Mouse (Mus musculus) testis, adult 2 months (tissue): ENCODE measurements around the gene Nckap5. TPM values are rescaled to one million over a fixed set of nuclear protein-coding genes. Genes with fewer than 3 reads are reported as not detected.

ENCODE experiments used
- H3K27ac ChIP-seq: fragments of 200-500 bp; 2 replicates; pipeline ENCODE4 v1.5.1; 2012; ENCODE audit warnings: low read depth, low read length; ENCODE audit not compliant: control insufficient read depth, insufficient read depth
- H3K27me3 ChIP-seq: fragments of 200-500 bp; 2 replicates; pipeline ENCODE4 v1.6.1; 2012; ENCODE audit warnings: mild to moderate bottlenecking, low read length, moderate library complexity; ENCODE audit not compliant: control insufficient read depth, insufficient read depth
- H3K36me3 ChIP-seq: fragments of 200-500 bp; 2 replicates; pipeline ENCODE4 v1.6.1; 2012; ENCODE audit warnings: mild to moderate bottlenecking, low read length; ENCODE audit not compliant: control insufficient read depth, insufficient read depth
- H3K4me1 ChIP-seq: fragments of 200-500 bp; 2 replicates; pipeline ENCODE4 v1.6.1; 2012; ENCODE audit warnings: low read length; ENCODE audit not compliant: control insufficient read depth, insufficient read depth
- H3K4me3 ChIP-seq: fragments of 200-500 bp; 2 replicates; pipeline ENCODE4 v1.5.1; 2012; ENCODE audit warnings: low read depth, mild to moderate bottlenecking, low read length, moderate library complexity, mixed read lengths; ENCODE audit not compliant: control insufficient read depth
- CTCF ChIP-seq: fragments of 200-500 bp; IDR thresholded peaks from 2 replicates; pipeline ENCODE4 v1.5.1; 2012; ENCODE audit warnings: low read depth, mild to moderate bottlenecking, inconsistent platforms, low read length, moderate library complexity; ENCODE audit not compliant: control insufficient read depth, insufficient read depth, insufficient replicate concordance
- POLR2A ChIP-seq: fragments of 200-500 bp; IDR thresholded peaks from 2 replicates; pipeline ENCODE4 v1.6.1; 2012; ENCODE audit warnings: low read depth, mild to moderate bottlenecking, inconsistent platforms, low read length, moderate library complexity; ENCODE audit not compliant: control insufficient read depth
- polyA plus RNA-seq: library from polyadenylated mRNA; depleted of rRNA; stranded (reverse); fragments of >200 nt; gene quantifications from 2 replicates; pipeline ENCODE4 v1.2.3, GENCODE M21; 2012

Nckap5 gene
- polyA plus RNA-seq, 1 experiment, result 1.0 TPM

DNA sequence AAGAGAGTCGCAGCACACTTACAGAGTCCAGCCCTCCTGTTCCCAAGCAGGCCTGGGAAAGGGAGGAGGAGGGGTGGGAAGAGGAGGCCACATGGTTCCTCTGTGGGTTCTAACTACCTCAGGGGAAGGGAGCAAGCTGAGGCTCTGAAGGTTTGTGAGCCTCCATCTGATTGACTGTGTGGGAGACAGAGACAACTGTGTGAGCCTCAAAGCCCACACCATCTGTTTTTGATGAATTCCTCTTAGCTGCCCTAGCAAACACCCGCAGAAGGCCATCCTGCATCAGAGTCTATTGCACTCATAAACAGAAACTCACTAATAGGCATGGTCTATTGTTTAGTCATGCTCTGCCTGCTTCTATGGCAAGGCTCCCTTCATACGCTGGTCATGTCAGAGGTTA, 834.1 kb downstream of the Nckap5 start:
- no peak overlapping the region for H3K27ac ChIP-seq
- TF ChIP-seq CTCF (no peak), POLR2A (no peak)

GRCm38 (mm10) chr1:125987803-125988202, 842.8 kb downstream of the Nckap5 start:
- Histone ChIP-seq H3K4me3 (no peak overlapping the region), H3K4me1 (no peaks in the 10 kb centered on the region), H3K27ac (no peak overlapping the region), H3K36me3 (no peaks in the 10 kb centered on the region), H3K27me3 (no peaks in the 10 kb centered on the region)
- TF ChIP-seq POLR2A, result no peak
- no peak for TF ChIP-seq CTCF

More for the DNA sequence above, 834.1 kb downstream of the Nckap5 start:
- Histone ChIP-seq H3K4me3 (no peak overlapping the region), H3K4me1 (no peaks in the 10 kb centered on the region), H3K36me3 (no peaks in the 10 kb centered on the region), H3K27me3 (no peaks in the 10 kb centered on the region)

DNA sequence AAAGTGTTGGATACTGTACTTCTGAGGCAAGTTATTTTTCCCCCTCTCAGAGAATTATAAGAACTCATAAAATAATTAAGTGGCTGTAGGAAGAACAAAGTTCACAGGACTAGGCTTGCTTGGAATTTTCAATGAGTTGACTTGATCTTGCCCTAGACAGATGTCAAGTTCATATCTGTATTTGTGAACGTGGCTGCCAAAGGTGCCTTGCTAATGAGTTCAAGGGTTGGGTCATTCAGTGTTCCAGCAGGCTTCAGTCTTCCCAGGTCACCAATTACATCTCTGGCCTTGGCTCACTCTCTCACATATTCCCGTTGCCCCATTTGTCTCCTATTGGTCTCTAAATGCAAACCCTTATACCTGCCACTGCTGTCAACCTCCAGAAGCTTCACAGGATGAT, 846.0 kb downstream of the Nckap5 start:
- TF ChIP-seq POLR2A, result no peak
- TF ChIP-seq CTCF, result no peak
- no peaks in the 10 kb centered on the region for H3K27me3 ChIP-seq
- no peak overlapping the region for H3K4me3 ChIP-seq
- no peak overlapping the region for H3K27ac ChIP-seq
- H3K36me3 ChIP-seq, result no peaks in the 10 kb centered on the region
- H3K4me1 ChIP-seq, result no peaks in the 10 kb centered on the region

DNA sequence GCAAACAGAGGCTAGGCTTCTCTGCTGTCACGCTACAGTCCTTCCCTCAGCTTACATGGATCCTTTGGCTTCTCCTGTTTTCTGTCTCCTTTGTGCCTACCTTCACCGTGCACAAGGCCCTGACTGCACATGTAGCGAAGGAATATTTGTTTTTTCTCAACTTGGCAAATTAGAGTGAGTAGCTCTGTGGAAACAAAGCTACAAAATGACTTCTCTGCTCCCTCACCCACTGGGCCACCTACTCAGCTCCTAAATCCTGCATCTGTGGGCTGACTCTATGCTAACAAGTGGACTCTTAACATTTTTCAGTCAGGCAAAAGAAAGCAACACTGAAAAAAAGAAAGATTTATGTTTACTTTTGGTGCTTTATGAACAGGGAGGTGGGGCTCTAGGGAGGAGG, 856.0 kb downstream of the Nckap5 start:
- Histone ChIP-seq H3K4me3 (no peak overlapping the region), H3K36me3 (no peaks in the 10 kb centered on the region), H3K4me1 (no peaks in the 10 kb centered on the region), H3K27ac (no peak overlapping the region), H3K27me3 (no peaks in the 10 kb centered on the region)
- TF ChIP-seq POLR2A, result no peak
- TF ChIP-seq CTCF, result no peak

GRCm38 (mm10) chr1:125971933-125972332, 858.7 kb downstream of the Nckap5 start:
- no peak overlapping the region for H3K27ac ChIP-seq
- H3K36me3 ChIP-seq, result no peaks in the 10 kb centered on the region
- no peaks in the 10 kb centered on the region for H3K27me3 ChIP-seq
- H3K4me3 ChIP-seq, result no peak overlapping the region
- TF ChIP-seq CTCF (no peak), POLR2A (no peak)
- no peaks in the 10 kb centered on the region for H3K4me1 ChIP-seq

DNA sequence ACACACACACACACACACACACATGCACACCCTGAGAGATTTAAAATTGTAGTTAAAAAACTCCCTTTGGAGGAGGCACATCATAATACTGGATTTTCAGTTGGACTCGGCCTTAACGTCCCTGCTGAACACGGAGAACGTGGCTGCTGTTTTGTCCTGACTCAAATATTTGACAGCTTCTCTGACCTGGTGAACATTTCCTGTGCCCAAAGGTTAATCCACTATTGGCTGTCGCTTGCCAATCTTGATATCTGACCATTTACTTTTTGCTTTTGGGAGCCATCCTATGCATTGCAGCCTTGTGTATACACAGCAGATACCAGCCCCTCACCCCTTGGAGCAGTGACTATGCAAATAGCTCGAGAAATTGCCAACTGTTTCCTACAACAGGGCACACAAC, 862.9 kb downstream of the Nckap5 start:
- H3K4me3 ChIP-seq, result no peak overlapping the region
- no peaks in the 10 kb centered on the region for H3K27me3 ChIP-seq
- TF ChIP-seq CTCF (no peak), POLR2A (no peak)
- no peak overlapping the region for H3K27ac ChIP-seq
- H3K4me1 ChIP-seq, result no peaks in the 10 kb centered on the region
- no peaks in the 10 kb centered on the region for H3K36me3 ChIP-seq

DNA sequence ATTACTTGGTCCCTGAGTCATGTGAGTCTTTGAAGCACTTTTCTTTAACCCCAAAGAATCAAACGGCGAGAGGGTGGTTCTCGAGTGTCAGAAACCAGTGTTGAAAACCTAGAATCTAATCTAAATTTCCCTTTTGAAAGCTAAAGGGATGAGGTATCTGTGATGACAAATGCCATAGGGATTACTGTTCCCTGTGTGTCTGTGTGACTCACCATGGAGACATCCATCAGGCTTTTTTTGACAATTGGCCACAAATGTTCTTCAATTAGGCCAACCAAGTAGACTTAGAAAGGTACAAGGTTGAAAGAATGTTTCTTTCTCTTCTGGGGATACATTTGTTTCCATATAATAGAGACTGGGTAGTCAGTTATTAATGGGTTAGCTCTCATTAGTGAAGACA, 879.6 kb downstream of the Nckap5 start:
- Histone ChIP-seq H3K27ac (no peak overlapping the region), H3K27me3 (no peaks in the 10 kb centered on the region), H3K36me3 (no peaks in the 10 kb centered on the region), H3K4me1 (no peaks in the 10 kb centered on the region), H3K4me3 (no peak overlapping the region)
- no peak for TF ChIP-seq CTCF
- no peak for TF ChIP-seq POLR2A

DNA sequence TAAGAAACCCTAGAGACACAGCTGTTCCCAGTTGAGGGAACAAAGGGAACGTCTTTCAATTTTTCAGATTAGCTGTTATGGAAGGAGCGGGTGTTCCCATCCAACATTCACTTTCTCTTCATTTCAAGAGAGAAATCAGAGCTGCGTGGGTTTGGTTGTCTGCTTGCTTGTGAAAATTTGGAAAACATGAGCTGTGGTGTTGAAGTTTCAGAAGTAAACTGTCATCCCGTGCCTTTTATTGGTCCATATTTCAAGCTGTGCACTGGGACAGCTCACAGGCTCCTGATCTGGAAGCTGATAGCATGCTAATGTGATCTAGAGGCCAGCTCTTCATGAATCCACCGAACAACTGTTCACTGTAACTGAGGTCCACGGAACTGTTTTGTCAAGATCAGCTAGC, 881.5 kb downstream of the Nckap5 start:
- no peaks in the 10 kb centered on the region for H3K27me3 ChIP-seq
- no peak overlapping the region for H3K27ac ChIP-seq
- H3K36me3 ChIP-seq, result no peaks in the 10 kb centered on the region
- no peak overlapping the region for H3K4me3 ChIP-seq
- H3K4me1 ChIP-seq, result no peaks in the 10 kb centered on the region
- TF ChIP-seq POLR2A, result no peak
- TF ChIP-seq CTCF, result no peak
